Mouse (Mus musculus) MEL (cell line): Measurements from ENCODE around the gene Atp10a. TPM values are rescaled to one million over a fixed set of nuclear protein-coding genes. Genes with fewer than 3 reads are reported as not detected.

Experiments used
- DNase-seq: peaks from one replicate; pipeline ENCODE4 v3.0.0; 2011; ENCODE audit warnings: low read depth, low spot score
- H3K27ac ChIP-seq: 2 replicates; pipeline ENCODE4 v1.5.1; 2012; ENCODE audit warnings: low read depth, mild to moderate bottlenecking, control low read depth, low read length, moderate library complexity; ENCODE audit not compliant: control insufficient read depth
- H3K27me3 ChIP-seq, 2 experiments: fragments of 150-350 bp in 1 of 2; sonication (generic) in 1 of 2; 2 replicates each; pipeline ENCODE4 v1.6.1; 2012; ENCODE audit warnings: low read length in 2 of 2, mild to moderate bottlenecking in 2 of 2, improper control_type of control experiment in 1 of 2, moderate library complexity in 1 of 2; ENCODE audit not compliant: insufficient read depth in 2 of 2, control insufficient read depth in 1 of 2
- H3K36me3 ChIP-seq, 2 experiments: 2 replicates each; pipeline ENCODE4 v1.6.1; 2012 to 2014; ENCODE audit warnings: low read length in 2 of 2, improper control_type of control experiment in 1 of 2, inconsistent platforms in 1 of 2, mild to moderate bottlenecking in 1 of 2; ENCODE audit not compliant: insufficient read depth in 2 of 2, control insufficient read depth in 1 of 2
- H3K4me1 ChIP-seq, 2 experiments: fragments of 150-350 bp in 1 of 2; sonication (generic) in 1 of 2; 2 replicates each; pipeline ENCODE4 v1.6.1; 2012; ENCODE audit warnings: low read length in 2 of 2, improper control_type of control experiment in 1 of 2, mild to moderate bottlenecking in 1 of 2; ENCODE audit not compliant: insufficient read depth in 2 of 2, control insufficient read depth in 1 of 2
- H3K4me3 ChIP-seq, 2 experiments: fragments of 150-350 bp in 1 of 2; sonication (generic) in 1 of 2; 2 replicates each; pipeline ENCODE4 v1.5.1; 2012; ENCODE audit warnings: low read depth in 2 of 2, low read length in 2 of 2, mild to moderate bottlenecking in 2 of 2, moderate library complexity in 2 of 2, control low read depth in 1 of 2, improper control_type of control experiment in 1 of 2; ENCODE audit not compliant: control insufficient read depth in 1 of 2, insufficient read depth in 1 of 2
- H3K79me2 ChIP-seq: 2 replicates; pipeline ENCODE4 v1.6.1; 2012; ENCODE audit warnings: mild to moderate bottlenecking, low read length, moderate library complexity; ENCODE audit not compliant: control insufficient read depth, poor library complexity, insufficient read depth
- H3K9ac ChIP-seq: 2 replicates; pipeline ENCODE4 v1.6.1; 2012; ENCODE audit warnings: low read depth, mild to moderate bottlenecking, control low read depth, low read length, moderate library complexity; ENCODE audit not compliant: control insufficient read depth, poor library complexity, severe bottlenecking
- H3K9me3 ChIP-seq: fragments of 150-350 bp; sonication (generic); replicated peaks from 2 replicates; pipeline ENCODE4 v1.6.1; 2012; ENCODE audit warnings: mild to moderate bottlenecking, low read length, improper control_type of control experiment, moderate library complexity; ENCODE audit not compliant: insufficient read depth
- BHLHE40 ChIP-seq: IDR thresholded peaks from 2 replicates; pipeline ENCODE4 v1.6.1; 2012; ENCODE audit warnings: low read depth, mild to moderate bottlenecking, inconsistent platforms, low read length, improper control_type of control experiment, borderline replicate concordance
- CHD1 ChIP-seq: IDR thresholded peaks from 2 replicates; pipeline ENCODE4 v1.6.1; 2012; ENCODE audit warnings: low read depth, mild to moderate bottlenecking, inconsistent platforms, low read length, improper control_type of control experiment
- CHD2 ChIP-seq: IDR thresholded peaks from 2 replicates; pipeline ENCODE4 v1.6.1; 2011; ENCODE audit warnings: low read length, improper control_type of control experiment
- E2F4 ChIP-seq: IDR thresholded peaks from 2 replicates; pipeline ENCODE4 v1.6.1; 2011; ENCODE audit warnings: low read depth, low read length, improper control_type of control experiment, borderline replicate concordance
- EP300 ChIP-seq, 2 experiments: IDR thresholded peaks; 2 replicates each; pipeline ENCODE4 v1.6.1; 2011; ENCODE audit warnings: improper control_type of control experiment in 2 of 2, low read length in 2 of 2, low read depth in 1 of 2, mild to moderate bottlenecking in 1 of 2
- GABPA ChIP-seq: IDR thresholded peaks from 2 replicates; pipeline ENCODE4 v1.6.1; 2012; ENCODE audit warnings: low read depth, mild to moderate bottlenecking, inconsistent platforms, low read length, improper control_type of control experiment, moderate library complexity
- GATA1 ChIP-seq: IDR thresholded peaks from 2 replicates; pipeline ENCODE4 v1.6.1; 2011; ENCODE audit warnings: low read depth, low read length, improper control_type of control experiment
- JUND ChIP-seq: IDR thresholded peaks from 2 replicates; pipeline ENCODE4 v1.6.1; 2011; ENCODE audit warnings: low read depth, mild to moderate bottlenecking, improper control_type of control experiment, low read length
- MAFK ChIP-seq: IDR thresholded peaks from 2 replicates; pipeline ENCODE4 v1.6.1; 2011; ENCODE audit warnings: low read depth, mild to moderate bottlenecking, low read length, improper control_type of control experiment, borderline replicate concordance
- MAX ChIP-seq: IDR thresholded peaks from 2 replicates; pipeline ENCODE4 v1.6.1; 2011; ENCODE audit warnings: low read length, improper control_type of control experiment
- MAZ ChIP-seq: IDR thresholded peaks from 2 replicates; pipeline ENCODE4 v1.6.1; 2012; ENCODE audit warnings: low read depth, mild to moderate bottlenecking, inconsistent platforms, low read length, improper control_type of control experiment
- MEF2A ChIP-seq: IDR thresholded peaks from 2 replicates; pipeline ENCODE4 v1.6.1; 2014; ENCODE audit warnings: low read depth, mild to moderate bottlenecking, inconsistent platforms, low read length, improper control_type of control experiment; ENCODE audit not compliant: poor library complexity, insufficient replicate concordance, severe bottlenecking; ENCODE audit errors: extremely low read depth
- MXI1 ChIP-seq: IDR thresholded peaks from 2 replicates; pipeline ENCODE4 v1.6.1; 2011; ENCODE audit warnings: mild to moderate bottlenecking, low read depth, low read length, improper control_type of control experiment
- MYB ChIP-seq: IDR thresholded peaks from 2 replicates; pipeline ENCODE4 v1.6.1; 2011; ENCODE audit warnings: mild to moderate bottlenecking, low read depth, low read length, improper control_type of control experiment
- MYC ChIP-seq: IDR thresholded peaks from 2 replicates; pipeline ENCODE4 v1.6.1; 2011; ENCODE audit warnings: low read depth, mild to moderate bottlenecking, low read length, improper control_type of control experiment, moderate library complexity
- NELFE ChIP-seq: IDR thresholded peaks from 2 replicates; pipeline ENCODE4 v1.6.1; 2011; ENCODE audit warnings: low read depth, low read length, improper control_type of control experiment
- NRF1 ChIP-seq: IDR thresholded peaks from 2 replicates; pipeline ENCODE4 v1.6.1; 2014; ENCODE audit warnings: low read depth, mild to moderate bottlenecking, inconsistent platforms, low read length, improper control_type of control experiment, moderate library complexity; ENCODE audit not compliant: poor library complexity, insufficient read depth, severe bottlenecking
- POLR2A ChIP-seq, 2 experiments: IDR thresholded peaks; 2 replicates each; pipeline ENCODE4 v1.6.1; 2011 to 2012; ENCODE audit warnings: low read length in 2 of 2, mild to moderate bottlenecking in 2 of 2, control low read depth in 1 of 2, improper control_type of control experiment in 1 of 2, low read depth in 1 of 2, moderate library complexity in 1 of 2; ENCODE audit not compliant: control insufficient read depth in 1 of 2, insufficient read depth in 1 of 2, poor library complexity in 1 of 2
- POLR2AphosphoS2 ChIP-seq: IDR thresholded peaks from 2 replicates; pipeline ENCODE4 v1.6.1; 2011; ENCODE audit warnings: low read length, improper control_type of control experiment
- POLR2AphosphoS5 ChIP-seq: IDR thresholded peaks from 2 replicates; pipeline ENCODE4 v1.6.1; 2012; ENCODE audit warnings: low read depth, borderline replicate concordance, mild to moderate bottlenecking, inconsistent platforms, low read length, moderate library complexity, mixed read lengths
- RAD21 ChIP-seq: IDR thresholded peaks from 2 replicates; pipeline ENCODE4 v1.6.1; 2011; ENCODE audit warnings: mild to moderate bottlenecking, low read depth, low read length, improper control_type of control experiment
- SIN3A ChIP-seq: IDR thresholded peaks from 2 replicates; pipeline ENCODE4 v1.6.1; 2012; ENCODE audit warnings: low read length, improper control_type of control experiment, inconsistent platforms
- SMC3 ChIP-seq: IDR thresholded peaks from 2 replicates; pipeline ENCODE4 v1.6.1; 2011; ENCODE audit warnings: low read depth, low read length, improper control_type of control experiment
- TAL1 ChIP-seq: IDR thresholded peaks from 2 replicates; pipeline ENCODE4 v1.6.1; 2012; ENCODE audit warnings: mild to moderate bottlenecking, inconsistent platforms, low read length, moderate library complexity, mixed read lengths
- TCF12 ChIP-seq: IDR thresholded peaks from 2 replicates; pipeline ENCODE4 v1.6.1; 2014; ENCODE audit warnings: low read depth, mild to moderate bottlenecking, inconsistent platforms, low read length, improper control_type of control experiment, moderate library complexity
- USF2 ChIP-seq, 2 experiments: IDR thresholded peaks; 2 replicates each; pipeline ENCODE4 v1.6.1; 2011 to 2012; ENCODE audit warnings: improper control_type of control experiment in 2 of 2, low read length in 2 of 2, borderline replicate concordance in 1 of 2, inconsistent platforms in 1 of 2, low read depth in 1 of 2, mild to moderate bottlenecking in 1 of 2; ENCODE audit not compliant: insufficient read depth in 1 of 2
- ZC3H11A ChIP-seq: IDR thresholded peaks from 2 replicates; pipeline ENCODE4 v1.6.1; 2012; ENCODE audit warnings: low read depth, mild to moderate bottlenecking, inconsistent platforms, low read length, improper control_type of control experiment
- ZKSCAN1 ChIP-seq: IDR thresholded peaks from 2 replicates; pipeline ENCODE4 v1.6.1; 2012; ENCODE audit warnings: low read depth, mild to moderate bottlenecking, inconsistent platforms, low read length, improper control_type of control experiment, moderate library complexity
- ZMIZ1 ChIP-seq: IDR thresholded peaks from 2 replicates; pipeline ENCODE4 v1.6.1; 2012; ENCODE audit warnings: low read depth, mild to moderate bottlenecking, inconsistent platforms, low read length, improper control_type of control experiment, moderate library complexity
- ZNF384 ChIP-seq: IDR thresholded peaks from 2 replicates; pipeline ENCODE4 v1.6.1; 2012; ENCODE audit warnings: low read depth, mild to moderate bottlenecking, inconsistent platforms, low read length, improper control_type of control experiment
- polyA plus RNA-seq, 2 experiments: library from polyadenylated mRNA; stranded (reverse) in 1 of 2; unstranded in 1 of 2; fragments of >175 nt in 1 of 2; fragments of >200 nt in 1 of 2; gene quantifications; 2 replicates each; pipeline versions ENCODE4 v1.2.1 to v1.2.4; 2012; ENCODE audit warnings: low replicate concordance in 2 of 2, low read depth in 1 of 2; ENCODE audit not compliant: insufficient read length in 2 of 2, insufficient read depth in 1 of 2, missing spikeins in 1 of 2
- total RNA-seq: library from RNA; depleted of rRNA; stranded (reverse); fragments of 300-350 nt; gene quantifications from 2 replicates; pipeline ENCODE4 v1.2.3, GENCODE M21; 2012

Gene Atp10a
- total and polyA plus RNA-seq, 3 experiments: not detected

GRCm38 (mm10) chr7:58740196-58740595 lies 84.2 kb downstream of the Atp10a start:
- H3K9ac ChIP-seq: no peak overlapping the region
- TF ChIP-seq JUND (no peak), MYB (no peak), POLR2AphosphoS2 (no peak), TAL1 (no peak), GABPA (no peak), MXI1 (no peak), BHLHE40 (no peak), MYC (no peak), CHD2 (no peak), RAD21 (no peak), ZKSCAN1 (no peak), CHD1 (no peak), MAFK (no peak), MAZ (no peak), TCF12 (no peak), ZNF384 (no peak), POLR2AphosphoS5 (no peak), E2F4 (no peak), ZC3H11A (no peak)
- TF ChIP-seq, all 39 proteins: peak for 0
- no peak overlapping the region for H3K4me3 ChIP-seq
- H3K36me3 ChIP-seq: no peaks in the 10 kb centered on the region
- no peaks in the 10 kb centered on the region for H3K4me1 ChIP-seq
- H3K27ac ChIP-seq: no peak overlapping the region
- no peaks in the 10 kb centered on the region for H3K79me2 ChIP-seq
- DNase-seq: no peak
- no peaks in the 10 kb centered on the region for H3K27me3 ChIP-seq
- H3K9me3 ChIP-seq: no peaks in the 10 kb centered on the region

GRCm38 (mm10) chr7:58740842-58741241 lies 84.9 kb downstream of the Atp10a start:
- Histone ChIP-seq H3K4me1 (no peaks in the 10 kb centered on the region), H3K36me3 (no peaks in the 10 kb centered on the region), H3K4me3 (no peak overlapping the region), H3K9ac (no peak overlapping the region), H3K27ac (no peak overlapping the region), H3K9me3 (no peaks in the 10 kb centered on the region), H3K79me2 (no peaks in the 10 kb centered on the region), H3K27me3 (no peaks in the 10 kb centered on the region)
- TF ChIP-seq BHLHE40: no peak
- no peak for TF ChIP-seq MAX
- TF ChIP-seq NRF1: no peak
- TF ChIP-seq ZMIZ1: no peak
- no peak for TF ChIP-seq MAZ
- TF ChIP-seq POLR2AphosphoS5: no peak
- TF ChIP-seq CHD1: no peak
- TF ChIP-seq EP300 (IDR thresholded peaks at IDR 0.05; ENCODE audit: low read depth in 1 of 2, low read length in 2 of 2): no peak
- no peak for TF ChIP-seq NELFE
- TF ChIP-seq SMC3: no peak
- TF ChIP-seq MEF2A: no peak
- no peak for TF ChIP-seq MAFK
- TF ChIP-seq CHD2: no peak
- no peak for TF ChIP-seq GATA1
- TF ChIP-seq ZKSCAN1: no peak
- no peak for TF ChIP-seq TCF12
- TF ChIP-seq SIN3A: no peak
- TF ChIP-seq USF2 (IDR thresholded peaks at IDR 0.05; ENCODE audit: borderline replicate concordance in 1 of 2, insufficient read depth in 1 of 2, low read depth in 1 of 2, low read length in 2 of 2): no peak
- TF ChIP-seq POLR2A (IDR thresholded peaks at IDR 0.05; ENCODE audit: control insufficient read depth in 1 of 2, insufficient read depth in 1 of 2, low read depth in 1 of 2, low read length in 2 of 2, poor library complexity in 1 of 2): no peak
- TF ChIP-seq JUND: no peak
- no peak for DNase-seq
